Mouse (Mus musculus): ENCODE results near the gene Gm5797. TPM values are rescaled to one million over a fixed set of nuclear protein-coding genes. Genes with fewer than 3 reads are reported as not detected.
"Not testable (repeated sequence)": the region's sequence is repeated elsewhere in the genome, so short reads cannot be mapped to it uniquely, and the experiment has no call there.

Gm5797 gene
- not detected for total RNA-seq (2022)

DNA sequence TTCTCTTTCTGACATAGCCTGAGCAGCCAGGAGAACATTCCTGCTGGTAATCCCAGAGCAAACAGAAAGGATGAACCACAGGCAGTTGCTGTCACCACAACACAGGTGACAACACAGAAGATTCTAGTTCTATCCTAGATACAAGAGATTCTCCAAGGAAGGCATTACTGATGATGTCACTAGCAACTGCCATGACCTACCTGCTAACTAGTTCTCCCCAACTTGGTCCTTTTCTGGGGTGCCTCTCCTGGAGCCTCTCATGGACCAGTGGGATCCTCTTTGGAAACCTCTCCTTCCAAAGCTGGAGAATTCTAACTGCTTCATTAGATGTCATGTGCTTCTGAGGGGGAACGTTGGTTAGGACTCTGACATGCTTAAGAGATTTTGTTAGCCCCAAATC is at the start of gene Gm5797:
Gm5797 (minus strand) TSS at position 101 of the 400 bp plus-strand sequence.
- DNase-seq: not testable (repeated sequence)

DNA sequence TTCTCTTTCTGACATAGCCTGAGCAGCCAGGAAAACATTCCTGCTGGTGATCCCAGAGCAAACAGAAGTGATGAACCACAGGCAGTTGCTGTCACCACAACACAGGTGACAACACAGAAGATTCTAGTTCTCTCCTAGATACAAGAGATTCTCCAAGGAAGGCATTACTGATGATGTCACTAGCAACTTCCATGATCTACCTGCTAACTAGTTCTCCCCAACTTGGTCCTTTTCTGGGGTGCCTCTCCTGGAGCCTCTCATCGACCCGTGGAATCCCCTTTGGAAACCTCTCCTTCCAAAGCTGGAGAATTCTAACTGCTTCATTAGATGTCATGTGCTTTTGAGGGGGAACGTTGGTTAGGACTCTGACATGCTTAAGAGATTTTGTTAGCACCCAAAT is 32.8 kb upstream of the Gm5797 start, which contains the start of gene Gm8374:
Gm8374 (minus strand) TSS at position 101 of the 400 bp plus-strand sequence.
- not testable (repeated sequence) for DNase-seq

DNA sequence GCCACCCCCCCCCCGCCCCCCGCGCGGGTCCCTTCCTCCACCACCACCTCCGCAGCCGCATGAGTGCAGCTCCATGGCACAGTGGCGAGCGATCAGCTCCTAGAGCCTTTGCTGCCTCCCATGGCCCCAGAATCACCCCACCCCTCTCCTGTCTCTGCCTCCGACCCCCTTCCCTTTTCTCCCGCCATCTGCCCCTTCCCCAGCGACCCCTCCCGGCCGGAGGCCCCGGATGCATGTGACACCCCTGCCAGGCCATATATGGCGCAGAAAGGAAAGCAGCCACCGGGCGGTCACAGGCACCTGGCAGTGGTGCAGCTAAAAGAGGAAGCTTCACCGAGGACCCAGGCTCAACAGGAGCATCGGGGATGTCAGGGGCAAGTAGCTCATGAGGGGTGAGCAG is 17.1 kb downstream of the Gm5797 start:
- not testable (repeated sequence) for DNase-seq

DNA sequence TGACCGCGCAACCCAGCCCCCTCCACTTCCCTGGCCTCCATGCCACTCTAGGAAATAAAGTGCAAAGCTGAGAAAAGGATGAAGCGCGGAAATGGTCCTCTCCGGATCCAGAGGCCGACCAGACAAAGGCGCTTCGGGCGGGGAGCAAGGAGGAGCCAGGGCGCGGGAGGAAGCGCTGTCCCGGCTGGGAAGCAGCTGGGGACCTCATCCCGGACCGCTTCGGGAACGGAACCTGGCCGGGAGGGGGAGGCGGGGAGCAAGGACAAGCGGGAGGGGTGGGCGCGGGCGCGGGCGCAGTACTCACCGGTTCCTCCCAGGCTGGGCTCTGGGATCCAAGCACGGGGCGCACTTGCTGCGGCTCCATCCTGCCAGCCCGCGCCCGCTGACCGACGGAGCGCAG is 17.5 kb downstream of the Gm5797 start, which contains the start of gene Gm3739:
Gm3739 (minus strand) TSS at position 389 of the 400 bp plus-strand sequence.
- DNase-seq: not testable (repeated sequence)

Other genes starting within 250 kb of the Gm5797 start
- 1 to 10 TPM in 1 of 4 experiments, not detected in 3; 2.2 TPM for gene Gm3696, start 231.8 kb downstream of the Gm5797 start, total RNA-seq (2022)
- gene Gm6676, start 207.0 kb downstream of the Gm5797 start, total RNA-seq (2022): not detected
- gene Gm3512, start 157.9 kb downstream of the Gm5797 start, total RNA-seq (2022): 1 to 10 TPM in 1 of 4 experiments, under 1 TPM in 3; 0.46 to 1.1 (median 0.68) TPM
- gene Gm16434, start 137.9 kb downstream of the Gm5797 start, total RNA-seq (2022): not detected
- gene Gm3727, start 67.7 kb downstream of the Gm5797 start, total RNA-seq (2022): not detected
- under 1 TPM in 2 of 4 experiments, not detected in 2; 0.21 to 0.24 TPM for gene Gm3739, start 17.3 kb downstream of the Gm5797 start, total RNA-seq (2022)
- not detected for gene Gm8374, start 32.7 kb upstream of the Gm5797 start, total RNA-seq (2022)
- not detected for gene Gm3755, start 118.5 kb upstream of the Gm5797 start, total RNA-seq (2022)
- gene Gm3752, start 151.4 kb upstream of the Gm5797 start, total RNA-seq (2022): under 1 TPM in 1 of 4 experiments, not detected in 3; 0.22 TPM
- under 1 TPM in 3 of 4 experiments, not detected in 1; 0.55 to 0.91 (median 0.80) TPM for gene Gm3558, start 236.2 kb upstream of the Gm5797 start, total RNA-seq (2022)

All from adrenal gland, adult 8-10 months (tissue).